Mouse (Mus musculus) lung, adult 2 months (tissue): ENCODE data around the gene Disp3.

Experiments
- CTCF ChIP-seq: fragments of 200-500 bp; IDR thresholded peaks from 2 replicates; pipeline ENCODE4 v1.5.1; 2011; ENCODE audit warnings: mild to moderate bottlenecking, low read length, control low read depth; ENCODE audit not compliant: insufficient read depth
- POLR2A ChIP-seq: fragments of 200-500 bp; IDR thresholded peaks from 2 replicates; pipeline ENCODE4 v1.6.1; 2011; ENCODE audit warnings: low read depth, mild to moderate bottlenecking, control low read depth, low read length, borderline replicate concordance; ENCODE audit errors: extremely low read depth

- TF ChIP-seq CTCF (no peak), POLR2A (no peak)
These were observed 25.8 kb upstream of the Disp3 start for GRCm38 (mm10) chr4:148313601-148314000.
